Mouse (Mus musculus): ENCODE measurements around the gene Sh2d3c. TPM values are rescaled to one million over a fixed set of nuclear protein-coding genes. Genes with fewer than 3 reads are reported as not detected.

The Sh2d3c gene
- total and polyA plus RNA-seq, 2 experiments from 2014 or later = 46.2 to 54.4 TPM

DNA sequence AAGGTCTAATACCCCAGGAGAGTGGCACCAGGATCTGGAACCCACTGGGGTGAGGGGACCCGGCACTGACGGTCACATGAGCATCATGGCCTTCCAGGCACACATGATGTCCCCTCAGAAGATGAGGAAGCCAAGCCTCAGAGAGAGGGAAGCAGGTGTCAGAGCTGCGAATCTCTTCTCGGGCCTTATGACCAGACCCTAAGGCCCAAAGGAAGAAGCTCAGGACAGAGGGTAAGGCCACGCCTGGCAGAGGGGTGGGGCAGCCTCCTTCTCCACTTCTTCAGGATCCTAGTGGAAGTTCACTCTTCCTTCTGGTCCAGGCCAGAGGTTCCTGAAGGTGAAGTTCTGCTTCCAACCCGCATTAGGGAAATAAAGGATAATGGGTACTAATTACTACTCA, 11.8 kb downstream of the Sh2d3c start:
- WGBS = 73% methylated on average over 6 of the region's 6 CpGs
- no peaks in the 10 kb centered on the region for H3K36me3 ChIP-seq (ENCODE audit: insufficient read depth, low read length)
- H3K4me3 ChIP-seq (ENCODE audit: low read depth, low read length) = no peak overlapping the region
- DNase-seq (ENCODE audit: low spot score) (no peak), ATAC-seq (ENCODE audit: low FRiP score) (no peak)
- no peaks in the 10 kb centered on the region for H3K4me1 ChIP-seq (ENCODE audit: insufficient read depth, low read length)
- no peak overlapping the region for H3K27ac ChIP-seq (ENCODE audit: low read depth, low read length)
- no peaks in the 10 kb centered on the region for H3K9me3 ChIP-seq (ENCODE audit: low read length)
- no peaks in the 10 kb centered on the region for H3K27me3 ChIP-seq (ENCODE audit: insufficient read depth, low read length)
- H3K9ac ChIP-seq (replicated peaks; ENCODE audit: low read length, poor library complexity, severe bottlenecking) = no peak overlapping the region
- H3K4me2 ChIP-seq (ENCODE audit: low read depth, low read length, poor library complexity, severe bottlenecking) = no peak overlapping the region
- TF ChIP-seq CTCF (IDR thresholded peaks at IDR 0.05) = no peak

GRCm38 (mm10) chr2:32734480-32734879, 13.6 kb downstream of the Sh2d3c start:
- no peak for ATAC-seq (ENCODE audit: low FRiP score)
- Histone ChIP-seq H3K36me3 (ENCODE audit: insufficient read depth, low read length) (no peaks in the 10 kb centered on the region), H3K4me1 (ENCODE audit: insufficient read depth, low read length) (no peaks in the 10 kb centered on the region), H3K27me3 (ENCODE audit: insufficient read depth, low read length) (no peaks in the 10 kb centered on the region), H3K4me3 (ENCODE audit: low read depth, low read length) (no peak overlapping the region), H3K9ac (replicated peaks; ENCODE audit: low read length, poor library complexity, severe bottlenecking) (no peak overlapping the region), H3K27ac (ENCODE audit: low read depth, low read length) (no peak overlapping the region), H3K4me2 (ENCODE audit: low read depth, low read length, poor library complexity, severe bottlenecking) (no peak overlapping the region), H3K9me3 (ENCODE audit: low read length) (no peaks in the 10 kb centered on the region)
- DNase-seq (ENCODE audit: low spot score) = no peak
- no peak for TF ChIP-seq CTCF (IDR thresholded peaks at IDR 0.05)
- whole genome bisulfite sequencing = 30% methylated on average over 4 of the region's 4 CpGs

- Histone ChIP-seq H3K36me3 (ENCODE audit: insufficient read depth, low read length) (no peaks in the 10 kb centered on the region), H3K9me3 (ENCODE audit: low read length) (no peaks in the 10 kb centered on the region), H3K27ac (ENCODE audit: low read depth, low read length) (no peak overlapping the region), H3K27me3 (ENCODE audit: insufficient read depth, low read length) (no peaks in the 10 kb centered on the region), H3K4me3 (ENCODE audit: low read depth, low read length) (no peak overlapping the region), H3K4me2 (ENCODE audit: low read depth, low read length, poor library complexity, severe bottlenecking) (no peak overlapping the region), H3K4me1 (ENCODE audit: insufficient read depth, low read length) (no peaks in the 10 kb centered on the region), H3K9ac (replicated peaks; ENCODE audit: low read length, poor library complexity, severe bottlenecking) (no peak overlapping the region)
- ATAC-seq (ENCODE audit: low FRiP score) (no peak), DNase-seq (ENCODE audit: low spot score) (no peak)
- WGBS = 43% methylated on average over 4 of the region's 4 CpGs
- no peak for TF ChIP-seq CTCF (IDR thresholded peaks at IDR 0.05)
Observed at GRCm38 (mm10) chr2:32734933-32735332, 14.1 kb downstream of the Sh2d3c start.

GRCm38 (mm10) chr2:32736306-32736829, 15.5 kb downstream of the Sh2d3c start:
- ATAC-seq (ENCODE audit: low FRiP score) = no peak
- H3K4me3 ChIP-seq (ENCODE audit: low read depth, low read length) = no peak overlapping the region
- H3K9ac ChIP-seq (replicated peaks; ENCODE audit: low read length, poor library complexity, severe bottlenecking) = no peak overlapping the region
- H3K4me2 ChIP-seq (ENCODE audit: low read depth, low read length, poor library complexity, severe bottlenecking) = no peak overlapping the region
- no peak overlapping the region for H3K27ac ChIP-seq (ENCODE audit: low read depth, low read length)
- 34% methylated on average over 3 of the region's 3 CpGs for WGBS
- no peaks in the 10 kb centered on the region for H3K36me3 ChIP-seq (ENCODE audit: insufficient read depth, low read length)
- no peak for TF ChIP-seq CTCF (IDR thresholded peaks at IDR 0.05)
- H3K27me3 ChIP-seq (ENCODE audit: insufficient read depth, low read length) = no peaks in the 10 kb centered on the region
- H3K4me1 ChIP-seq (ENCODE audit: insufficient read depth, low read length) = no peaks in the 10 kb centered on the region
- DNase-seq (ENCODE audit: low spot score) = no peak
- no peaks in the 10 kb centered on the region for H3K9me3 ChIP-seq (ENCODE audit: low read length)

DNA sequence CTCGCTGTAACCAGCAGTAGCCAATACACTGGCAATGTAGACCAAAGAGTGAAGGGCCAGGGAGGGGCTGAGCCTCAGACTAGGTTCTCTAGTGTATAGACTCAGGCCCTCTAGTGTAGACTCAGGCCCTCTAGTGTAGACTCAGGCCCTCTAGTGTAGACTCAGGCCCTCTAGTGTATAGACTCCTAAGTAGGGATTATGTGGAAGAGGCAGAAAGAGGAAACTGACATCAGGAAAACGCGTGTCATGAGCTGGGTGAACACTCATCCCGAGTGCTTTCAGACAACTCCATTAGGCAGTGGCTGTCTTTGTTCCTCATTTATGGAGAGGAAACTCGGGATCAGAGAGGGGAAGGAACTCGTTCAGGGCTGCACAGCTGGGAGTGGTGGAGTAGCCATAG, 16.2 kb downstream of the Sh2d3c start:
- Histone ChIP-seq H3K27me3 (ENCODE audit: insufficient read depth, low read length) (no peaks in the 10 kb centered on the region), H3K9me3 (ENCODE audit: low read length) (no peaks in the 10 kb centered on the region), H3K4me3 (ENCODE audit: low read depth, low read length) (no peak overlapping the region), H3K9ac (replicated peaks; ENCODE audit: low read length, poor library complexity, severe bottlenecking) (no peak overlapping the region), H3K36me3 (ENCODE audit: insufficient read depth, low read length) (no peaks in the 10 kb centered on the region), H3K27ac (ENCODE audit: low read depth, low read length) (no peak overlapping the region), H3K4me1 (ENCODE audit: insufficient read depth, low read length) (no peaks in the 10 kb centered on the region), H3K4me2 (ENCODE audit: low read depth, low read length, poor library complexity, severe bottlenecking) (no peak overlapping the region)
- DNase-seq (ENCODE audit: low spot score) (no peak), ATAC-seq (ENCODE audit: low FRiP score) (no peak)
- WGBS = 55% methylated on average over 6 of the region's 6 CpGs
- TF ChIP-seq CTCF (IDR thresholded peaks at IDR 0.05) = no peak

DNA sequence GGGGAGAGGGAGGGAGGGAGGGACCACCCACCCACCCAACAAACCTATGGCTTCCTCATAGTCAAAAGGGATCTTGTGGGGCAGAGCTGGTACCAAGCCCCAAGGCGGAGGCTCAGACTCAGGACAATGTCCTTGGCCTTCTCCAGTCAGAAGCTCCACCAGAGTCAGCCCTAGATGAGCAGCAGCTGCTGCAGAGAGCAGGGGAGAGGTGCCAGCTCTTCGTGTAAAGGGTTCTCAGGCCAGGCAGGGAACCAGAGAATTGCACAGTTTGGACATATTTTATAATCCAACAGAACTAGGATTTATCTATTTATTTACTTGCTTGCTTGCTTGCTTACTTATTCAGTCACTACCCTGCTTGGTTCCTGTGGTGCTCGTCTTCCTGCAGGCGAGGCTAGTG, 18.5 kb downstream of the Sh2d3c start:
- no peak overlapping the region for H3K4me3 ChIP-seq (ENCODE audit: low read depth, low read length)
- TF ChIP-seq CTCF (IDR thresholded peaks at IDR 0.05) = no peak
- no peak overlapping the region for H3K9ac ChIP-seq (replicated peaks; ENCODE audit: low read length, poor library complexity, severe bottlenecking)
- H3K9me3 ChIP-seq (ENCODE audit: low read length) = no peaks in the 10 kb centered on the region
- no peaks in the 10 kb centered on the region for H3K27me3 ChIP-seq (ENCODE audit: insufficient read depth, low read length)
- no peak overlapping the region for H3K27ac ChIP-seq (ENCODE audit: low read depth, low read length)
- no peak overlapping the region for H3K4me2 ChIP-seq (ENCODE audit: low read depth, low read length, poor library complexity, severe bottlenecking)
- WGBS = 75% methylated on average over 4 of the region's 4 CpGs
- no peak for DNase-seq (ENCODE audit: low spot score)
- H3K36me3 ChIP-seq (ENCODE audit: insufficient read depth, low read length) = no peaks in the 10 kb centered on the region; the same call in 1 of the 2 replicates
- ATAC-seq (ENCODE audit: low FRiP score) = no peak
- H3K4me1 ChIP-seq (ENCODE audit: insufficient read depth, low read length) = peaks cover 8% of the 10 kb centered on the region; the same call in 1 of the 2 replicates
